14 mouse cellular contexts compared by ENCODE assay signal in the genomic region with DNA sequence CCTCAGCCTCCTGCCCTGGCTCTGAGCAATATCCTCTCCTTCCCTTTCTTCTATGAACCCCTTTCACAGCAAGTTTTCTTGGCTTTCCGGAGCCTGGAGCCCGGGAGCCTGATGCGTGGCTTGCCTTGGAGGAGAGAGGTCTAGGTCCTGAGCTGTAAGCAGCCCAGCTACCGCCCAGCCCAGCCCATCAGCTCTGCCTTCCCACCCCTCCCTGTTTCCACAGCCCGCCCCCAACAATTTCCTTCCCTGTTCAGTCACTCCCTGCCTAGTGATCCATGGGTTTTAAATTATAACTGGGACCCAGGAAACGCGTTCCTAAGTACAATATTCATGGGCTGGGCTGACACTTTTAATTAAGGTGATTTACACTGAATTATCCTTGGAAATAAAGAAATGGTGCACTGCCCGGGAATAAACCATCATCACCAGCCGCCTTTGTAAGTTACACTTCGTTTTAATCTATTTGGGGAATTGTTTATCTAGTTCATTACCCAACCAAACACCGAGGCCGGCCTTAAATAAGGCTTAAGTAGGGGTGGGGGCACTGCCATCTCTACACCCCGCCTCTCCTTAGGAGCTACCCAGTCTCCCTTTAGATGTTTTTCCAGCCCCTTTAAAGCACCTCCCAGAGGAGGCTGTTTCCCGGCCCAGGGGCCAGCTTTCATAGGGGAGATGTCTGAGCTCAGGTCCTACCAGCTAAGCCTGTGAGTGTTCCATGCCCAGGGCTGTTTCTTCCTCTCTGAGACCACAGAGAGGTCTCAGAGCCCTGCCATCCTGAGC. TPM values are rescaled to one million over a fixed set of nuclear protein-coding genes. Genes with fewer than 3 reads are reported as not detected.
"Had no signal": no experiment of that assay in that cellular context is flagged by ENCODE, and none has a peak within 500 bp of the region (broad histone marks: within the 10 kb centered on the region; RNA-seq: fewer than 3 reads in every experiment).

No protein-coding gene starts in this region.

- H3K4me2 ChIP-seq: intestine, embryonic 15.5 days; liver, embryonic 11.5 days; liver, embryonic 15.5 days; midbrain, embryonic 15.5 days had no signal

- H3K9ac ChIP-seq: intestine, embryonic 15.5 days; liver, embryonic 15.5 days; midbrain, embryonic 15.5 days had no signal

- DNase-seq: kidney, adult 8-10 months; lung, adult 2 months; lung, postnatal 36 days; right cerebral cortex, postnatal 14 days; thymus, postnatal 14 days had no signal

- H3K27ac ChIP-seq: intestine, embryonic 15.5 days; layer of hippocampus, adult 2 months; liver, embryonic 15.5 days; midbrain, embryonic 15.5 days; stomach, postnatal 0 days had no signal

- H3K4me3 ChIP-seq: intestine, embryonic 15.5 days; layer of hippocampus, adult 2 months; liver, embryonic 15.5 days; midbrain, embryonic 15.5 days had no signal

- H3K36me3 ChIP-seq: intestine, embryonic 15.5 days; liver, embryonic 15.5 days; midbrain, embryonic 15.5 days had no signal

- ATAC-seq: intestine, embryonic 15.5 days; lung, postnatal 0 days; midbrain, embryonic 15.5 days had no signal

- H3K9me3 ChIP-seq: intestine, embryonic 15.5 days; liver, embryonic 15.5 days; midbrain, embryonic 15.5 days had no signal

RNA-seq across cellular contexts. Expression of a gene that starts 50.3 kb away (rescaled TPM):
- total RNA-seq: megakaryocyte progenitor cell, adult 5-6 weeks; monocyte, adult 5-6 weeks had no signal
- polyA plus RNA-seq: liver, embryonic 11.5 days had no signal
